Mouse (Mus musculus): ENCODE data around the gene Tmem186. TPM values are rescaled to one million over a fixed set of nuclear protein-coding genes. Genes with fewer than 3 reads are reported as not detected.

Tmem186 gene
- total and polyA plus RNA-seq, 2 experiments from 2014 or later, result 14.8 to 21.8 TPM

- no peak for TF ChIP-seq EP300 (IDR thresholded peaks at IDR 0.05; ENCODE audit: low read depth)
- TF ChIP-seq CTCF (IDR thresholded peaks at IDR 0.05; ENCODE audit: low read depth), result no peak
- Histone ChIP-seq H3K36me3 (replicated peaks; ENCODE audit: control insufficient read depth, insufficient read depth, low read length) (no peaks in the 10 kb centered on the region), H3K27ac (ENCODE audit: low read depth) (no peak overlapping the region), H3K4me1 (ENCODE audit: control insufficient read depth, insufficient read depth) (no peaks in the 10 kb centered on the region), H3K27me3 (ENCODE audit: control insufficient read depth, insufficient read depth, low read length) (no peaks in the 10 kb centered on the region), H3K9me3 (replicated peaks; ENCODE audit: control insufficient read depth, low read length) (no peaks in the 10 kb centered on the region), H3K9ac (replicated peaks; ENCODE audit: low read depth, low read length) (no peak overlapping the region), H3K4me3 (ENCODE audit: low read depth, low read length) (no peak overlapping the region), H3K4me2 (ENCODE audit: low read depth, low read length) (no peak overlapping the region)
- DNase-seq (ENCODE audit: low spot score) (no peak), ATAC-seq (ENCODE audit: insufficient read depth, low read depth) (no peak)
- 70% methylated on average over 8 of the region's 8 CpGs for WGBS
These were observed 25.1 kb downstream of the Tmem186 start for GRCm38 (mm10) chr16:8612214-8613005.

- Histone ChIP-seq H3K9me3 (replicated peaks; ENCODE audit: control insufficient read depth, low read length) (no peaks in the 10 kb centered on the region), H3K4me1 (ENCODE audit: control insufficient read depth, insufficient read depth) (no peaks in the 10 kb centered on the region), H3K36me3 (replicated peaks; ENCODE audit: control insufficient read depth, insufficient read depth, low read length) (0 out of 2 replicates have a peak, but pooled peaks cover 2% of the 10 kb centered on the region), H3K4me2 (ENCODE audit: low read depth, low read length) (no peak overlapping the region), H3K9ac (replicated peaks; ENCODE audit: low read depth, low read length) (no peak overlapping the region), H3K4me3 (ENCODE audit: low read depth, low read length) (no peak overlapping the region), H3K27me3 (ENCODE audit: control insufficient read depth, insufficient read depth, low read length) (no peaks in the 10 kb centered on the region), H3K27ac (ENCODE audit: low read depth) (no peak overlapping the region)
- WGBS, result 67% methylated on average over 3 of the region's 3 CpGs
- DNase-seq (ENCODE audit: low spot score), result no peak
- ATAC-seq (ENCODE audit: insufficient read depth, low read depth), result no peak
- TF ChIP-seq EP300 (IDR thresholded peaks at IDR 0.05; ENCODE audit: low read depth) (no peak), CTCF (IDR thresholded peaks at IDR 0.05; ENCODE audit: low read depth) (no peak)
These were observed 27.1 kb downstream of the Tmem186 start for GRCm38 (mm10) chr16:8610397-8610796.

- DNase-seq (ENCODE audit: low spot score) (no peak), ATAC-seq (ENCODE audit: insufficient read depth, low read depth) (no peak)
- 57% methylated on average over 3 of the region's 3 CpGs for WGBS
These were observed 33.7 kb downstream of the Tmem186 start for GRCm38 (mm10) chr16:8603789-8604188.

GRCm38 (mm10) chr16:8597516-8597915 is 40.0 kb downstream of the Tmem186 start:
- no peaks in the 10 kb centered on the region for H3K36me3 ChIP-seq (replicated peaks; ENCODE audit: control insufficient read depth, insufficient read depth, low read length)
- 82% methylated on average over 5 of the region's 5 CpGs for WGBS

More at GRCm38 (mm10) chr16:8603789-8604188, 33.7 kb downstream of the Tmem186 start:
- Histone ChIP-seq H3K9me3 (replicated peaks; ENCODE audit: control insufficient read depth, low read length) (no peaks in the 10 kb centered on the region), H3K9ac (replicated peaks; ENCODE audit: low read depth, low read length) (no peak overlapping the region), H3K36me3 (replicated peaks; ENCODE audit: control insufficient read depth, insufficient read depth, low read length) (0 out of 2 replicates have a peak, but pooled peaks cover 4% of the 10 kb centered on the region), H3K4me1 (ENCODE audit: control insufficient read depth, insufficient read depth) (no peaks in the 10 kb centered on the region), H3K4me2 (ENCODE audit: low read depth, low read length) (no peak overlapping the region), H3K4me3 (ENCODE audit: low read depth, low read length) (no peak overlapping the region), H3K27me3 (ENCODE audit: control insufficient read depth, insufficient read depth, low read length) (no peaks in the 10 kb centered on the region), H3K27ac (ENCODE audit: low read depth) (no peak overlapping the region)
- no peak for TF ChIP-seq CTCF (IDR thresholded peaks at IDR 0.05; ENCODE audit: low read depth)
- no peak for TF ChIP-seq EP300 (IDR thresholded peaks at IDR 0.05; ENCODE audit: low read depth)

GRCm38 (mm10) chr16:8596336-8596735 is 41.2 kb downstream of the Tmem186 start:
- 76% methylated on average over 4 of the region's 4 CpGs for WGBS
- no peak for ATAC-seq (ENCODE audit: insufficient read depth, low read depth)
- TF ChIP-seq CTCF (IDR thresholded peaks at IDR 0.05; ENCODE audit: low read depth), result no peak
- TF ChIP-seq EP300 (IDR thresholded peaks at IDR 0.05; ENCODE audit: low read depth), result no peak

More at GRCm38 (mm10) chr16:8597516-8597915, 40.0 kb downstream of the Tmem186 start:
- no peak overlapping the region for H3K9ac ChIP-seq (replicated peaks; ENCODE audit: low read depth, low read length)
- no peak for DNase-seq (ENCODE audit: low spot score)
- TF ChIP-seq CTCF (IDR thresholded peaks at IDR 0.05; ENCODE audit: low read depth) (no peak), EP300 (IDR thresholded peaks at IDR 0.05; ENCODE audit: low read depth) (no peak)
- no peak overlapping the region for H3K27ac ChIP-seq (ENCODE audit: low read depth)
- H3K27me3 ChIP-seq (ENCODE audit: control insufficient read depth, insufficient read depth, low read length), result no peaks in the 10 kb centered on the region
- no peak overlapping the region for H3K4me2 ChIP-seq (ENCODE audit: low read depth, low read length)
- no peaks in the 10 kb centered on the region for H3K4me1 ChIP-seq (ENCODE audit: control insufficient read depth, insufficient read depth)
- H3K9me3 ChIP-seq (replicated peaks; ENCODE audit: control insufficient read depth, low read length), result no peaks in the 10 kb centered on the region
- no peak overlapping the region for H3K4me3 ChIP-seq (ENCODE audit: low read depth, low read length)
- no peak for ATAC-seq (ENCODE audit: insufficient read depth, low read depth)

More at GRCm38 (mm10) chr16:8596336-8596735, 41.2 kb downstream of the Tmem186 start:
- no peaks in the 10 kb centered on the region for H3K4me1 ChIP-seq (ENCODE audit: control insufficient read depth, insufficient read depth)
- DNase-seq (ENCODE audit: low spot score), result no peak
- H3K27ac ChIP-seq (ENCODE audit: low read depth), result no peak overlapping the region
- H3K4me3 ChIP-seq (ENCODE audit: low read depth, low read length), result no peak overlapping the region
- H3K9ac ChIP-seq (replicated peaks; ENCODE audit: low read depth, low read length), result no peak overlapping the region
- no peaks in the 10 kb centered on the region for H3K9me3 ChIP-seq (replicated peaks; ENCODE audit: control insufficient read depth, low read length)
- H3K4me2 ChIP-seq (ENCODE audit: low read depth, low read length), result no peak overlapping the region
- no peaks in the 10 kb centered on the region for H3K27me3 ChIP-seq (ENCODE audit: control insufficient read depth, insufficient read depth, low read length)
- H3K36me3 ChIP-seq (replicated peaks; ENCODE audit: control insufficient read depth, insufficient read depth, low read length), result no peaks in the 10 kb centered on the region

Measured in heart, postnatal 0 days (tissue).